Mouse (Mus musculus): ENCODE measurements around the gene Psmd12. TPM values are rescaled to one million over a fixed set of nuclear protein-coding genes. Genes with fewer than 3 reads are reported as not detected.

Gene Psmd12
- total RNA-seq, 2 experiments from 2014 or later: 95.1 to 95.5 TPM

DNA sequence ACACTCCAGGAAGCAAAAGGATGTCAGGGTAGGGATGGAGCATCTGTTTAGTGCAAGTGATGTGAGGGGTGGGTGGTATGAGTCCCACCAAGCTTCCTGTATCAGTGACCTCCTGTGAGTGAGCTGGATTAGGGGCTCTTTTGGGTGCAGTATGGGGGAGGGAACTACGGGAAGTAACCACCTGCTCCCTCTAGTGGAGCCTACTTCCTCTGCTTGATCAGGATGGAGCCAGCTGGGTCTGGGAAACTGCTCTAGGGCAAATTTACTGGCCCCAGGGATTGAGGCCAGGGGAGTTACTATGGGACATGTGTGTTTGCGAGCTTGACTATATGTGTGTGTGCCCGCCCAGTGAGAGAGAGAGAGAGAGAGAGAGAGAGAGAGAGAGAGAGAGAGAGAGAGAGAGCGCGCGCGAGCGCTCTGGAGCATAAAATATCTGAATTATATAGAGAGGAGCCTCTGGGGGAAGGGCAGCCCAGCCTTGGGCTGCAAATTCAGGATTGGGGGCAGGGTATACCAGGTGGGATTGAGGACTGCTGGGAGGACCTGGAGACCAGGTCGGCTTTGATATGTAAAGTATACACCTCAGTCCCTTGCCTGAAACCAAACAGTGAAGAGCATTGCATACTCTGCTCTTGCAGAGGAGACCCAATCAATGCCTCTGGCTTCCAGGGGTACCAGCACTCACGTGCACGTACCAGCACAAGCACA, 30.5 kb downstream of the Psmd12 start:
- DNase-seq (ENCODE audit: low spot score in 2 of 2): no peak

- DNase-seq (ENCODE audit: low spot score in 2 of 2): peak in 1 of 2 experiments; percentile 23
Measured at GRCm38 (mm10) chr11:107510362-107511269, 31.3 kb downstream of the Psmd12 start.

DNA sequence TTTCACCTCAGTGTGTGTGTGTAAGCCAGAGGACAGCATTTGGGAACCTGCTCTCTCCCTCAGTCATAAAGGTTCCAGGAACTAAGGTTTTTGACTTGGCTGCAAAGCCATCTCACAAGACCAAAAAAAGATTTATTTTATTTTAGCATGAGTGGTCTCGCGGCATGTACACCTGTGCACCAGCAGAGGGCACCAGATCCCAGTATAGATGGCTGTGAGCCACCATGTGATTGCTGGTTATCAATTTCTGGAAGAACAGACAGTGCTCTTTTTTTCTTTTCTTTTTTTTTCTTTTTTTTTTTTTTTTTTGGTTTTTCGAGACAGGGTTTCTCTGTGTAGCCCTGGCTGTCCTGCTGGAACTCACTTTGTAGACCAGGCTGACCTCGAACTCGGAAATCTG, 32.7 kb downstream of the Psmd12 start:
- DNase-seq (ENCODE audit: low spot score in 2 of 2): peak; percentile 56 to 67

DNA sequence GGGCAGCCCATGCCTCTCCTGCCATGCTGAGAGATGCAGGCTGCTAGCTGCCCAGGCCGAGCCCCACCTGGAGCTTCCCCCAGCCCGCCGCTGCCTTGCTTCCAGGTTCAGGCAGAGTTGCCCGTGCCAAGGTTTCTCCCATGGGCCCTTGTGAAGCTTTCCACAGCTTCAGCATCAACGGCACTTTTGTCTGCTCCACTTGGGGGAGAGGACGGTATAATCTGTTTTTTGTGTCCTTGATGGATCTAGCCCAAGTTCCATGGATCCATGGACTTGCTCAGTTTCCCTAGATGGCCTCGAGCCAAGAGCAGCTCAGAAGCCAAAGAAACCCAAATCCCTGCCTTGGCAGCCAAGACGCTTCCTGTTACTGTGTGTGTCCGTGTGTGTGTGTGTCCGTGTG, 33.8 kb downstream of the Psmd12 start:
- DNase-seq (ENCODE audit: low spot score in 2 of 2): no peak

DNA sequence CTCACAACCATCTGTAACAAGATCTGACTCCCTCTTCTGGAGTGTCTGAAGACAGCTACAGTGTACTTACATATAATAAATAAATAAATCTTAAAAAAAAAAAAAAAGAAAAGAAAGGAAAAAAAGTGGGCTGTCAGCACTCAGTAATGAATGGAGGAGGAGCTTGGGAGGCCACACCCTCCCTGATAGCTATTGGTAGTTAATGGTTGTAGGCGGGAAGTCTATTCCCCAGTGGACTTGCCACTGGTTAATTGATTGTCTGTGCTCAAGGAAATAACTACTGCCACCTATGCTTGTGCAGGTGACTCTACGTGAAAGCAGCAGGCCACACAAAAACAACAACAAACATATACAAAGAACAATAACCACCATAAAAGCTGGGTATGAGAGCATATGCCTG, 37.1 kb downstream of the Psmd12 start:
- DNase-seq (ENCODE audit: low spot score in 2 of 2): no peak

GRCm38 (mm10) chr11:107518645-107519429, 39.6 kb downstream of the Psmd12 start:
- no peak for DNase-seq (ENCODE audit: low spot score in 2 of 2)

GRCm38 (mm10) chr11:107521153-107521552, 41.9 kb downstream of the Psmd12 start:
- DNase-seq (ENCODE audit: low spot score in 2 of 2): no peak

DNA sequence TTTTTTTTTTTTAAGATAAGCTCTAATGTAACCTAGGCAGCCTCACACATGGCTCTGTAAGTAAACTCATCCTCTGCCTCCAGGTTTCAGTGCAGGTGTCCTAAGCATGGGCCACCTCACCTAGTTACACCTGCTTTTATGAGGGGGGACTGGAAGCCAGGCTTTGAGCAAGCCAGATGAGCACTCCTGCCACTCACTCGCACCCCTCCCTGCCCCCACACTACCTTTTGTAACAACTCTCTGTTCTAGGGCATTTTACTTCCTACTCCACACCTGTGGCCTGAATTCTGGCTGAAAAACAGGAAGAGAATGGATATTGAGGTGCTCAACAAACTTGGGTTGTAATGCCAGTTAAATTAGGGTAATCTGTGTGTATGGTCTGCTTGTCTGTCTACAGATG, 45.7 kb downstream of the Psmd12 start:
- no peak for DNase-seq (ENCODE audit: low spot score in 2 of 2)

GRCm38 (mm10) chr11:107527632-107528031, 48.3 kb downstream of the Psmd12 start:
- DNase-seq (ENCODE audit: low spot score in 2 of 2): no peak

DNA sequence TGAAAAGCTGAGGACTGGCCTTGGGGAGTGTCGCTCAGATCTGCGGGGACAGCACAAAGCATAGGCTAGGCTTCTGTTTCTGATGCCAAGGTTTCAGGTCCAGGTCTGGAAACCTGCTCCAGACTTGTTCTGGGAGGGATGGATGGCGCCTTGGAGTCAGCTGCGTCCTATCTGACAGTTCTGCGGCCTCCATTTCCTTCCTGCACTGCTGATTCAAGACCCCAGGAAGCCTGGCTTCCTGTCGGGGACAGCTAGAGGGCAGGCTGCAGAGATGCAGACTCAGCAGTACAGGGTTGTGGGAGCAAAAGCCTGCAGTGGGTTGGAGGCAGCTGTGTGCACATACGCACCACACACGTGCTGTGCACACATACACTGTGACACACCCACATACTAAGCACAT, 50.0 kb downstream of the Psmd12 start:
- DNase-seq (ENCODE audit: low spot score in 2 of 2): peak in 1 of 2 experiments; percentile 32

- no peak for DNase-seq (ENCODE audit: low spot score in 2 of 2)
Measured at GRCm38 (mm10) chr11:107531445-107531844, 52.2 kb downstream of the Psmd12 start.

GRCm38 (mm10) chr11:107532271-107532670, 53.0 kb downstream of the Psmd12 start:
- DNase-seq (ENCODE audit: low spot score in 2 of 2): no peak

- DNase-seq (ENCODE audit: low spot score in 2 of 2): no peak
Measured at GRCm38 (mm10) chr11:107538994-107539393, 59.7 kb downstream of the Psmd12 start.

- DNase-seq (ENCODE audit: low spot score in 2 of 2): no peak
Measured at GRCm38 (mm10) chr11:107540339-107540738, 61.1 kb downstream of the Psmd12 start.

- DNase-seq (ENCODE audit: low spot score in 2 of 2): no peak
Measured at GRCm38 (mm10) chr11:107545747-107546476, 66.6 kb downstream of the Psmd12 start.

- peak; percentile 18 to 42 for DNase-seq (ENCODE audit: low spot score in 2 of 2)
Measured at GRCm38 (mm10) chr11:107546667-107547301, 67.5 kb downstream of the Psmd12 start.

- DNase-seq (ENCODE audit: low spot score in 2 of 2): peak; percentile 64 to 70
Measured at GRCm38 (mm10) chr11:107547351-107548203, 68.3 kb downstream of the Psmd12 start, which contains the start of gene Helz. Gene Helz (plus strand): TSS chr11:107547930.

DNA sequence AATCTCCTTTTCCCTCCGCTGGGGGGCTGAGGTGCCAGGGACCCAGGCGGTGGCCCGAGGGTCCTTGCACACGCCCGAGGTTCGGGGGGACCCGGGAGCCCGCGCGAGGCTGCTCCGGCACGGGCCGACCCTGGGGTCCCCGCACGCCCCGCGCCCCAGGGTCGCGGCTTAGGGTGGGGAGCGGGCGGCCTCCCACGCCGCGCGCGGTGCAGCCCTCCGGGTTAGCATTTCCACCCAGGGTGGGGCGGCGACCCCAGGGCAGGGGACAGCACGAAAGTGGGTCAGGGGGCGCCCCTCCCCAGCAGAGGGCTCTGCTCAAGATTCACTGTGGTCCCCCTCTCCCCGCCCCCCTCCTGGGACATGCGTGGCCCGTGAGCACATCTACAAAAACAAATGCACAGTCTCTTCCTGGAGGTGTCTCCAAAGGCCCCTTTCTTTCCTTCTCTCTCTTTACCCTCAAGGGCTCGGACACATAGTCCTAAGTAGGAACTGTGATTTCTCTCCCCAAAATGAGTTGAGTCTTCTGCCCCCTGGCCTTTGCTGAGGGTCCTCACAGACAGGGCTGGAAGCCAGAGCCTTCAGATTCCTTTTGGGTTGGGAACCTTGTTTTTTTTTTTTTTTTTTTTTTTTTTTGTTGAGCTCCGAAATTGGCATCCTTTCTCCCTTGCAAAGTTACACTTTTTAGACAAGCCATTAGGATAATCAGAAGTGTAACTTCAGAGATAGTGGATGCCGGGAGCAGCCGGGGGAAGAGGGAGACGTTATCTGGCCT, 69.1 kb downstream of the Psmd12 start:
- peak in 1 of 2 experiments; percentile 47 for DNase-seq (ENCODE audit: low spot score in 2 of 2)
